Mouse (Mus musculus) intestine, embryonic 16.5 days (tissue): ENCODE measurements around the gene Zc3h12a. TPM values are rescaled to one million over a fixed set of nuclear protein-coding genes. Genes with fewer than 3 reads are reported as not detected.

ENCODE experiments used
- ATAC-seq: fragments of 200-750 bp; cut with Nextera tagmentation; 2 replicates; pipeline ENCODE4 v1.8.0; 2017; ENCODE audit warnings: moderate TSS enrichment, moderate library complexity
- H3K27ac ChIP-seq: fragments of 300-500 bp; sonication (generic); 2 replicates; pipeline ENCODE4 v1.5.1; 2014; ENCODE audit warnings: mild to moderate bottlenecking, low read length
- H3K27me3 ChIP-seq: fragments of 300-500 bp; sonication (generic); replicated peaks from 2 replicates; pipeline ENCODE4 v1.6.1; 2014; ENCODE audit warnings: low read length, control low read depth, mixed read lengths; ENCODE audit not compliant: control insufficient read depth, insufficient read depth
- H3K36me3 ChIP-seq: fragments of 300-500 bp; sonication (generic); 2 replicates; pipeline ENCODE4 v1.6.1; 2014; ENCODE audit warnings: low read length, control low read depth; ENCODE audit not compliant: control insufficient read depth, insufficient read depth
- H3K4me1 ChIP-seq: fragments of 300-500 bp; sonication (generic); 2 replicates; pipeline ENCODE4 v1.6.1; 2014; ENCODE audit warnings: low read length, control low read depth, mixed read lengths; ENCODE audit not compliant: control insufficient read depth, insufficient read depth
- H3K4me2 ChIP-seq: fragments of 300-500 bp; sonication (generic); 2 replicates; pipeline ENCODE4 v1.6.1; 2014; ENCODE audit warnings: low read depth, low read length, control low read depth
- H3K4me3 ChIP-seq: fragments of 300-500 bp; sonication (generic); 2 replicates; pipeline ENCODE4 v1.5.1; 2014; ENCODE audit warnings: mild to moderate bottlenecking, low read length
- H3K9ac ChIP-seq: fragments of 300-500 bp; sonication (generic); 2 replicates; pipeline ENCODE4 v1.6.1; 2014; ENCODE audit warnings: low read depth, low read length
- H3K9me3 ChIP-seq: fragments of 300-500 bp; sonication (generic); 2 replicates; pipeline ENCODE4 v1.6.1; 2016; ENCODE audit warnings: low read length, control low read depth; ENCODE audit not compliant: control insufficient read depth
- WGBS: fragments of 180-500 bp; shearing (Covaris S2); extraction: QIAGEN DNeasy Blood & Tissue Kit; methylation state at CpG from one replicate; pipeline ENCODE4 v1.1.7; 2014; 5-methylcytosine and 5-hydroxymethylcytosine counted together
- polyA plus RNA-seq: library from polyadenylated mRNA; unstranded; fragments of >200 nt; fragmentation: Nextera tagmentation; extraction: Ambion mirVana; gene quantifications from 2 replicates; pipeline ENCODE4 v1.2.1, GENCODE M21; 2015

Gene Zc3h12a
- polyA plus RNA-seq, 1 experiment from 2014 or later = 1.4 TPM

GRCm38 (mm10) chr4:125134631-125135030 is 7.0 kb upstream of the Zc3h12a start:
- Histone ChIP-seq H3K4me2 (no peak overlapping the region), H3K4me1 (no peaks in the 10 kb centered on the region), H3K4me3 (no peak overlapping the region), H3K9me3 (no peaks in the 10 kb centered on the region), H3K27ac (no peak overlapping the region), H3K9ac (no peak overlapping the region), H3K36me3 (no peaks in the 10 kb centered on the region), H3K27me3 (0 out of 2 replicates have a peak, but pooled peaks cover 3% of the 10 kb centered on the region)
- no peak for ATAC-seq
- WGBS = 75% methylated on average over 5 of the region's 5 CpGs

- no peak overlapping the region for H3K4me3 ChIP-seq
- no peak for ATAC-seq
- 78% methylated on average over 4 of the region's 4 CpGs for WGBS
Measured at GRCm38 (mm10) chr4:125134192-125134591, 6.6 kb upstream of the Zc3h12a start.

GRCm38 (mm10) chr4:125132394-125132793 is 4.8 kb upstream of the Zc3h12a start:
- Histone ChIP-seq H3K4me1 (peaks cover 5% of the 10 kb centered on the region; the same call in 1 of the 2 replicates), H3K4me3 (no peak overlapping the region), H3K4me2 (no peak overlapping the region), H3K9me3 (no peaks in the 10 kb centered on the region), H3K27ac (no peak overlapping the region), H3K9ac (no peak overlapping the region), H3K36me3 (no peaks in the 10 kb centered on the region), H3K27me3 (0 out of 2 replicates have a peak, but pooled peaks cover 3% of the 10 kb centered on the region)
- 26% methylated on average over 5 of the region's 5 CpGs for WGBS
- no peak for ATAC-seq

More at GRCm38 (mm10) chr4:125134192-125134591, 6.6 kb upstream of the Zc3h12a start:
- Histone ChIP-seq H3K27me3 (0 out of 2 replicates have a peak, but pooled peaks cover 3% of the 10 kb centered on the region), H3K27ac (no peak overlapping the region), H3K9ac (no peak overlapping the region), H3K4me1 (no peaks in the 10 kb centered on the region), H3K36me3 (no peaks in the 10 kb centered on the region), H3K4me2 (no peak overlapping the region), H3K9me3 (no peaks in the 10 kb centered on the region)

- WGBS = 49% methylated on average over 4 of the region's 4 CpGs
- no peaks in the 10 kb centered on the region for H3K9me3 ChIP-seq
- H3K27ac ChIP-seq = no peak overlapping the region
- no peak overlapping the region for H3K9ac ChIP-seq
- H3K36me3 ChIP-seq = no peaks in the 10 kb centered on the region
- H3K4me1 ChIP-seq = peaks cover 12% of the 10 kb centered on the region
- no peak for ATAC-seq
- H3K4me2 ChIP-seq = no peak overlapping the region
- H3K27me3 ChIP-seq = no peaks in the 10 kb centered on the region
- no peak overlapping the region for H3K4me3 ChIP-seq
Measured at GRCm38 (mm10) chr4:125131493-125131892, 3.9 kb upstream of the Zc3h12a start.

- WGBS = 77% methylated on average over 7 of the region's 7 CpGs
- Histone ChIP-seq H3K4me3 (peak overlapping the region; percentile 77), H3K27ac (no peak overlapping the region), H3K9ac (peak overlapping the region; percentile 73; the same call in 1 of the 2 replicates), H3K27me3 (no peaks in the 10 kb centered on the region), H3K36me3 (no peaks in the 10 kb centered on the region), H3K4me1 (peaks cover 53% of the 10 kb centered on the region), H3K4me2 (peak overlapping the region; percentile 86), H3K9me3 (no peaks in the 10 kb centered on the region)
- no peak for ATAC-seq
Measured at GRCm38 (mm10) chr4:125126761-125127160, 879 bp downstream of the Zc3h12a start.

GRCm38 (mm10) chr4:125126186-125126585 is 1.5 kb downstream of the Zc3h12a start:
- no peak overlapping the region for H3K4me2 ChIP-seq
- WGBS = 84% methylated on average over 3 of the region's 3 CpGs

GRCm38 (mm10) chr4:125125361-125125921 is 2.2 kb downstream of the Zc3h12a start:
- Histone ChIP-seq H3K4me3 (0 out of 2 replicates have a peak overlapping the region, but pooled peaks have one; percentile 4), H3K9ac (peak overlapping the region; percentile 55; the same call in 1 of the 2 replicates), H3K36me3 (no peaks in the 10 kb centered on the region), H3K4me1 (peaks cover 54% of the 10 kb centered on the region), H3K27ac (peak overlapping the region; percentile 83), H3K27me3 (no peaks in the 10 kb centered on the region), H3K4me2 (no peak overlapping the region), H3K9me3 (no peaks in the 10 kb centered on the region)
- 69% methylated on average over 7 of the region's 7 CpGs for WGBS
- peak; percentile 14 for ATAC-seq

More at GRCm38 (mm10) chr4:125126186-125126585, 1.5 kb downstream of the Zc3h12a start:
- Histone ChIP-seq H3K4me1 (peaks cover 54% of the 10 kb centered on the region), H3K36me3 (no peaks in the 10 kb centered on the region), H3K27ac (no peak overlapping the region), H3K27me3 (no peaks in the 10 kb centered on the region), H3K9me3 (no peaks in the 10 kb centered on the region), H3K9ac (no peak overlapping the region), H3K4me3 (no peak overlapping the region)
- no peak for ATAC-seq

- Histone ChIP-seq H3K27ac (peak overlapping the region; percentile 83), H3K9ac (peak overlapping the region; percentile 55; the same call in 1 of the 2 replicates), H3K36me3 (peaks cover 1% of the 10 kb centered on the region; the same call in 1 of the 2 replicates), H3K27me3 (no peaks in the 10 kb centered on the region), H3K4me3 (no peak overlapping the region), H3K9me3 (no peaks in the 10 kb centered on the region), H3K4me2 (peak overlapping the region; percentile 25; the same call in 1 of the 2 replicates), H3K4me1 (peaks cover 54% of the 10 kb centered on the region)
- ATAC-seq = peak; percentile 31
- WGBS = 37% methylated on average over 7 of the region's 7 CpGs
Measured at GRCm38 (mm10) chr4:125124424-125125209, 3.0 kb downstream of the Zc3h12a start.

- Histone ChIP-seq H3K9ac (peak overlapping the region; percentile 51), H3K27ac (peak overlapping the region; percentile 85), H3K36me3 (peaks cover 2% of the 10 kb centered on the region; the same call in 1 of the 2 replicates), H3K9me3 (no peaks in the 10 kb centered on the region), H3K4me3 (no peak overlapping the region), H3K4me2 (peak overlapping the region; percentile 37), H3K4me1 (peaks cover 53% of the 10 kb centered on the region), H3K27me3 (no peaks in the 10 kb centered on the region)
- WGBS = 73% methylated on average over 7 of the region's 7 CpGs
- ATAC-seq = no peak
Measured at GRCm38 (mm10) chr4:125123279-125123671, 4.4 kb downstream of the Zc3h12a start.
